Mouse (Mus musculus): ENCODE data around the gene Gnaz.

The Gnaz gene

DNA sequence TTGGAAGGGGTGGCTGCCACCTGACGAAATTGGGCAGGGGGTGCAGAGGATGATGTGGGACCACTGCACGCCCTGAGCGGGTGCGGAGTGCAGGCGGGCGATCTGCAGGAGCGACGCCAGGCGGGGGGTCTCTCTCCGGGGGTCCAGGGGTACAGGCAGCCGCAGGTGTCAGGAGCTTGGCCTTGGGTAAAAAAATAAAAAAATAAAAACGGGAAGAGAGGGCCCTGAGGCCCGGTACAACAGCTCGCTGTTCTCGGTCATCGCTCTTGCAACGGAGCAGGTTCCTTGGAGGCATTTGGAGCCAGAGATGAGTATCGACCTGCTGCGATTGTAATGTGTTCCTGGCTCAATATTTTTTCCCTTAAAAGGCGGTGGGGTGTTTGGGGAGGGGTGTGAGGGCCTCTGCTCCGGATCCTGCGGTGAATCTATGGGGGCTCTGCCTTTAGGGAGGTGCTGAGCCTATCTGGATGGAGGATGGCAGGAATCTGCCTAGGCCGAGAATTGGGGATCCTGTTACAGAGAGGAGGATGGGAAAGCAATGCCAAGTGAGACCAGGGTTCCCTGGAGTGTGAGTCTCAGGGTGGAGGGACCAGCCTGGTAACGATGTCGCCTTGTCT, 782 bp downstream of the Gnaz start:
- no peak for DNase-seq (ENCODE audit: low spot score in 2 of 2)

DNA sequence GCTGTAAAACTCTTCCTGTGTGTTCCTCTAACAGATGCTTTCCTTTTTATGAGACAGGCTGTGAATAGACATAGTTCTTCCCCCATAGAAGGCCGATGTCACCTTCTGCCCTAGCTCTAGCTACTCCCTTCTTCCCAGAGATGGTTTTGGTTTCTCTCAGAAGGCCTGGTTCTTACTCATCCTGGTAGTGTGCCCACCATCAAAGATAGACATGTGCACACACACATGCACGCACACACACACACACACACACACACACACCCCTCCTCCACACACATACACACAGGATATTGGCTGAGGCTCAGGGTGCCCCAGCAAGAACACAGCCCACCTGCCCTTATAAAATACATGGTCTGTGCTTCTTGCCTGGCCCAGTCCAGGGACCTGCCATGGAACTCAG, 2.3 kb downstream of the Gnaz start:
- no peak for DNase-seq (ENCODE audit: low spot score in 2 of 2)

DNA sequence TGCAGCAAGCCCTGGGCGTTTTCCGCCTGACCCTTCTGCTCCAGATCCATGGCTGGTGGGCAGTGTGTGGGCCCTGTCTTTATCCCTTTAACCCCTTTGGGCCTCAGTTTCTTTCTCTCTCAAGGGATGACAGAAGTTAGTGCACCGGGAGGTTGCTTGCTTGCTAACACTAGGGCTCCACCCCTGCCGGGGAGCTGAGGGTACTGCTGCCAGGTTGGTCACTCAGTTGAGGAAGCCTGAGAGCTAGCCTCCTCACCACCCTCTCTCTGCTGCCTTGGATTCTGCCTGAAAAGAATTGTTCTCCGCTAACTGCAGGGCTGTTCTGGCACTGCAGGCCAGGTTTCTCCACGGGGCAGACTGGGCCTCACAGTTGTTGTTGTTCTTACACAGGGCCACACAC, 6.0 kb downstream of the Gnaz start:
- no peak for DNase-seq (ENCODE audit: low spot score in 2 of 2)

DNA sequence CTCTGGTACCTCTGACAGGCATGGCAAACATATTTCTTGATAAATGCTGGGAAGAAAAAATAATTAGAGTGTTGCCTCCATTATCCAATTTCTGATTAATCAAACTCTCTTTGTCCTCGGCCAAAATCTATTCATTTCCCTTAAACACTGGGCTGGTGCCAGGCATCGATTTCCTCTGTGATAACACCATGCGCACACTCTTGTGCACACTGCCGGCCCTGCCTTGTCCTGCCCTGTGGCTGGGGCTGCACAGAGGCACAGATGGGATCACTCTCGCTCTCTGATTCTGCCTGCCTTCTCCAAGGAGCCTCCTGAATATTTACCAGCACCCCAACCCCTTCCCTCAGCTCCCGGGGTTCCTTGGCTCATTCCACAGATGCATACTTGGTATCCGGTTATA, 8.6 kb downstream of the Gnaz start:
- no peak for DNase-seq (ENCODE audit: low spot score in 2 of 2)

DNA sequence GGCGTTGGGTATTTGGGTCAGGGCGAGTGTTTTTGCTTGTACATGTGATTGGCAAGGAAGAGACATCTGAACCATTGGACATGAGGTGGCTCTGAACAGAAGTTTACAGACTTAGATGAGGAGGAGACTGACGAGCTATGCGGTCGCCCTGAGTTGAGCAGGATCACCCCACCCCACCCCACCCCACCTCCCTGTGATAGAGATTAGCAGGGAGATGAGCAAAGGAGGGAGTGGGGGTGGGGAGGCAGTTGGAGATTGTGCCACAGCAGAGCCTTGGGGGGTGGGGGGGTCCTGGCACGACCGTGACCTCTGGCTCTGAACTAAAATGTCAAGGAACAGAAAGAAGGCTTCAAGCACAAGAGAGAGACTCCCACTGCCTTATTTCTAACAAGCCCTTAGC, 9.5 kb downstream of the Gnaz start:
- DNase-seq (ENCODE audit: low spot score in 2 of 2) = no peak

DNA sequence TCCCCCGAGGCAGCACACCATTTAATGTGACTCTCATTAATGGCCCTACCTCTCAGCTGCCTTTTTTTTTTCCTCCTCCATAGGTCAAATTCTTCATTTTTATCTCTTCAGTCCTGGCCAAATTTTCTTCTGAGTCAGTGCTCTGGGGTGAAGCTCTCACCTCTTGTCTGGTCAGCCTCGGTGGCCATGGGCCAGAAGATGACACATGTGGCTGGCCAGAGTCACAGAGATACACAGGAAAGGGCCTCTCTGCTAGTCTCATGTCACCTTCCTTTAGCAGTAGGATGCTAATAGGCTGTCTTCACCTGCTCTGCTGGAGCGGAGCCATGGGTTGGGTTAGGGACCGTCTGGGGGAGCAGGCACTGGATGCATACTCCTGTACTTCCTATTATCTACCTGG, 11.1 kb downstream of the Gnaz start:
- no peak for DNase-seq (ENCODE audit: low spot score in 2 of 2)

DNA sequence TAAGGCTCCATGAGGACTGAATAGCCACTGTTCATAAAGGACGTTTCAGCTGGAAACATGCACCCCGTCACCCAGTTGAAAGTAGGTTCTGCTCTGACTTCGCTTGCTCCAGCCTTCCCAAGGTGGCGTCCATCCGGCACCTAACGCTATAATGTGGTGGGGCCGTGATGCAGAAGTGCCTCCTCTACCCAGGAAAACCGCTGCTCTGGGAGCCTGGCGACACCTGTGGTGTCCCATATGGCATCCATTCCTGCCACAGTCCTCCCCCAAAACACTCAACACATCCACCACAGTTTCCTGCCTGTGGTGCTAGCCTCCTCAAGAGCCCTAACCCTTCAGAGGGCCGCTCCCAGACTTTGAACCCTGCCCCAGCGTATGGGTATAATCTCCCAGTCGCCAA, 14.2 kb downstream of the Gnaz start:
- DNase-seq (ENCODE audit: low spot score in 2 of 2) = no peak

DNA sequence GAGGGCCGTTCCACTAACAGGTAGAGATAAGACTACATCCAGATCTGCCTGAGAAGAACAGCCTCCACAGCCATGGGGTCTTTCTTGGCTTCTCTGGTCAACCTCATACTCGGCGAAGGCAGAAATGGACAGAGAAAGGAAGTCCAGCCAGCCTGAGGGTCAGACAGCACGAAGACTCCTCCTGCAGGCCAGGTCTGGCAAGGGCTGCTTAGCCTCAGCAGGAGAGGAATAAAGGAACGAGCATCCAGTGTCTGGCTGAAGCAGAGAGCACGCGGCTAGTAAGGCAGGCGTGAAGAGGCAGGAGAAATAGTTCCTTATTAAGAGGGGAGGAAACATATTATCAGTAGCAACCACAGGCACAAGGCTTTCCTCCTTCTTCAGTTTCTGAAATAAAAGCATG, 16.2 kb downstream of the Gnaz start:
- no peak for DNase-seq (ENCODE audit: low spot score in 2 of 2)

DNA sequence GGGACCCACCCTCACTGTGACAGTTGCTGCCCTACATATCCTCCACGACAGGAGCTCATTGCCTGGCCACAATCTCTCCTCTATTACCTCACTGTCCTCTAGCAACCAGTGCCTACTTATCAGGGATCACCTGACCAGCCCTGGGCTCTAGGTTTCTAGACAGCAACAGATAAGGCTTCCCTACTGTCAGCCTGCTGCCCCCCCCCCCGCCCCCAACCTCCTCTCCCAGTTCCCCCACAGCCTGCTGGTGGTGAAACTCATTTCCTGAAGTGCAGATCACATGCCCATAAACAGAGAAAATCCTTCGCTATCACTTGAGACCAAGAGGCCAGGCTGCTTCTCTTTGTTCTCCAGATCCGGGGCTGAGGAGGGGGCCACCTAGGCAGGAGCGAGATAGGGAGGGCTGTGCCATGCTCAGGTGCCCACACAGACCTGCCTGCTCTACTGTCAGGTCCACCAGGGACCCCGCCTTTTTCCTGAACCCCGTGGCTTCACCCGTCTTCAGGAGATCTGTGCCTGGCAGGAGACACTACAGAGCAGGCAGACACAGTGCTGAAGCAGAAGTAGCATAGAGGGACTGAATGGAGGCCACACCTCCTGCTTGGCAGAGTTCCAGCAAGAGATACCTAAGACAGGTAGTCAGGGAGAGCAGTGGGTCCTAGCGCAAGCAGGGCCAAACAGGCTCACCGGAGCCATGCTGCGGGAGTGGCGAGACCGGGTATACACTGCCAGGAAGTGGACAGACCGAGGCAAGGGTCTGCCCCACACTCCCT, 20.9 kb downstream of the Gnaz start:
- DNase-seq (ENCODE audit: low spot score in 2 of 2) = no peak

DNA sequence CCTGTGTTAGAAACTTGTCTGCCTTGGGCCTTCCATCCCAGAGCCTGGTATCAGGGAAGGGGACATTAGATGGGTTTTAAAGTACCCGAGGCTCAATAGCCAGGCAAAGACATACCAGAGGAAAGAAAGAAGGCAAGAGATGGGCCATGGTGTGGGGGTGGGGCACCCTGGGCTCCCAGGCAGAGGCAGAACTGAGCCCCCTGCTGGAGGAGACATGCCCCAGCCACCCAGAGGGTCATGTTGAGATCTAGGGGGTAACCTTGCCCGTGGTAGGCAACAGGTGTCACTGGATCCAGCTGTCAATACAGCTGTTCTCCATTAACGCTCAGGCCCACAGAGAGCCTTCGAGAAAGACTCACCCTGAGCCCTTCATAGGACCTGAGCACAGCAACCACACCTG, 22.8 kb downstream of the Gnaz start:
- no peak for DNase-seq (ENCODE audit: low spot score in 2 of 2)

DNA sequence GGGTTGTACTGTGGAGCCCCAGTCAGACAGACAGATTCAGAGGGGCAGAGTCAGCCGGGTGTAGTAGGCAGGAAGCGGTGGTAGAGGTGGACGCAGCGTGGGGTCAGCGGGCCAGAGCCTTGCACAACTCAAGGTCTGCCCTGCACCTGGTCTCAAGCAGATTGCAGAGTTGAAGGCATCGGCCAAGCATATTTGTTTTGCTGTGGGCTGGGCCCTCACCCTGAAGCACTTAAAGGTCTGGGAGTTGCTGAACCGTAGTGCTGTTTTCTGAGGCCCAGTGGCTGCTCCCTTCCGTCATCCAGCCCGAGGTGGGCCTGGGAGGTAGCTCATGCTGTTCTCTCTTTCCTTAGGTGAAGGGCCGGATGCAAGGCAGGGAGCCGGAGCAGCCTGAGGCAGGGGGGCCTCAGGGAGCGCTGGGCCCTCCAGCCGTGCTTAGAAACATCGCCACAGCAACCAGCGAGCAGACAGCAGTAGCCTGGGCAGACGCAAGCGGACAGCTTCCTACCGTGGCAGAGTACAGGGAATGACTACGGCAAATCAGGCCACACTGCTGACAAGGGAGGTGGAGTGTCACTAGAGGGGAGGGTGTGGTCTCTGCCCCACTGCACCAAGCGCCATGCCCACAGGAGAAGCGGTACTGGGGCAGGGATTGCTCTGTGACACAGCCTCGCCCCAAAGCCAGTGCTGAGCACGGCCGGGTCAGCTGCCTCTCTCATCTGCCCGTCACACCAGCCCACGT, 23.8 kb downstream of the Gnaz start:
- no peak for DNase-seq (ENCODE audit: low spot score in 2 of 2)

DNA sequence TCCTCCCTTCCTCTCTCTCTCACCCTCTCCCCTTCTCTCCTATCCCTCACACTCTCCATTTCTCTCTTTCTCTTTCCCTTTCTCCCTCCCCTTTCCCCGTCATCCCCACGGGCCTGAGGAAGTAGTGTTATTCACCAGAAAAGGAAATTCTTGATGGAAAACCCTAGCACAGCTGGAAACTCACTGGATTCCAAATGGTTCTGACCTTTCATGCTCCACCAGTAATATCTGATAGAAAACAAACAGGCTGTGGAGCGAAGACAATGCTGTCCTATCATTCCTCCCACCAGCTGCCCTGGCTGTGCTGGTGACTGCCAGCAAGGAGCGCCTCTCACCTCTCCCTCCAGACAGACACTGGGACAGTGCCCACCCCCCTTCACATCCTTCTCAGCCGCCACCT, 27.9 kb downstream of the Gnaz start:
- no peak for DNase-seq (ENCODE audit: low spot score in 2 of 2)

DNA sequence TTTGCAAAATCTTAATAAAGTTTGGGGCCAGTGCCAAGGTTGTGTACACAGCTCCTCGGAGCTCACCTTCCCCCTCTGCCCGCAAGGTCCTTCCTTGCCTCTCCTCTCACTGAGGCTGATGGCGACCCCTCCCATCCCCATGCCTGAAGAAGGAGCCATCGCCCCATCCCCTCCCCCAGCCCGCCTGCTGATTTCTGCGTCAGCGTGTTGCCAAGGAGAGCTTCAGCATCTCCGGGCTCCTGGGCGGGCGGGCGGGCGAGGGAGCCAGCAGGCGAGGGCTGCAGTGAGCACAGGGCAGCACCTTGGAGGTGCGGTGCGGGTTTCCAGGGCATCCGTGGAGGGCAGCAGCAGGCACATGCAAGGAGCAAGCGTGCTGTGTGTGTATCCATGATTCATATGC, 28.4 kb downstream of the Gnaz start:
- DNase-seq (ENCODE audit: low spot score in 2 of 2) = no peak

DNA sequence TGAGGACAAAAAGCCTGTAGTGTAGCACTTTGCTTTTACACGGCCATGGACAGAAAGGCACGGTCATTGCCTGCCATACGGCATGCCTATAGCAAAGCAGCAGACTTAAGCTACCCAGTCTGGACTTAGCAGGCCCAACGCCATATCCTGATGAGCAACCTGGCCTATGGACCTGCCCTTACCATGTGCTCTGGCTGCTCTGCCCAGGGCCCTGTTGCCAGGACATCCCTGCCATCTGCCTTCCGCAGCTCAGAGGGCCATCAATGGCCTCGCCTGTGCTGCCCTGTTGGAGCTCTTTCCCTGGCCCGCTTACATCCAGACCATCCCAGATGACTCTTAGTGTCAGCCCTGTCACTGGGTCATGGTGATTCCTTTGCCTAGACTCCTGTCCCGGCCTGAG, 34.4 kb downstream of the Gnaz start:
- no peak for DNase-seq (ENCODE audit: low spot score in 2 of 2)

DNA sequence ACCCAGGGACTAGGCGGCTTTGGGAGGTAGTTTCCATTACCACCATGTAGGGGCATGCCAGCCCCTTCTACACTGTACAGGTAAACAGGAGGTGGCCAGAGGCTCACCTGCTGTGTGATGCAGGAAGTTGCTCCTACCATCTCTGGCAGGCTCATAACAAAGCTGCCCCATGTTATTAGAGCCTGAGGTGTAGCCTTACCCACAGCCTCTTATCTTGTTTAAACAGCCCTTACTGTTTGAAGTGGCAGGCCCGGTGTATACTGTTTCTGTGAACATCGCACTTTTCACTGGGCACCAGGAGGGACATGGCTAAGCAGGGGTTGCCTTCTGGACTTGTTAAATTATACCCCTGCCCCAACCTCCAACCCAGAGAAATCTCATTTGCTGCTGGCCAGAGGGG, 37.1 kb downstream of the Gnaz start:
- no peak for DNase-seq (ENCODE audit: low spot score in 2 of 2)

DNA sequence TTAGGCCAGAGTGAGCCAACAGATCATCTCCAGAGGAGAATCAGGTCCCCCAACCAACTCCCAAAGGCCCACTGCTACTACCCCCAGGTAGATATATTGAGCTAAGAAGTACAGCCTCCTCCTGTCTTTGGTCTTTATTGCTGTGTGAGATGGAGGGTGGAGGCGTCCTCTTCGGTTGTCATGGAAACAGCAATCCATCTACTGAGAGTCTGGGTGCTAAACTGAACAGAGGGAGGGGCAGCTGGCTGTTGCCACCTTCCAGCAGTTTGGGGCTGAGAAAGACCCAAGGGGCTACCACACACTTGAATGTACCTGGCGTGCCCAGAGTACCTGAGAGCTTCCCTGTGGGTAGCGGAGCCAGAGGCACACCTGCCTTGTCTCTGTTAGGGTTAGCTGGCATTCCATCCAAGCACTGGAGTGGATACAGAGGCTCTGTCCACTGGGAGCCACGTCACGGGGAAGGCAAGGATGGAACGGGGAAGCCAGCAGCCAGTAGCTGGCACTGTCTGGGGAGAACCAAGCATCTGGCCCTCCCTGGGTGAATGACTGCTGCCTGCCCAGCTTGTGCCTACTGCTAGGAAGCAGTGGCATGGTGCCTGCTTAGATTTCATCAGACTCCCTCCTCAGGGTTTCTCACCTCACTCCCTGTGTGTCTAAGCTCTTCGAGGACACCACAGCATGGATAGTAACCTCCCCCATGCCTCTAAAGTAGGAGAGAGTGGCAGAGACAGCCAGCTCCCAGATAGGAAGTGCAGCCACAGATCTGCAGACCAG, 40.1 kb downstream of the Gnaz start:
- DNase-seq (ENCODE audit: low spot score in 2 of 2) = no peak

DNA sequence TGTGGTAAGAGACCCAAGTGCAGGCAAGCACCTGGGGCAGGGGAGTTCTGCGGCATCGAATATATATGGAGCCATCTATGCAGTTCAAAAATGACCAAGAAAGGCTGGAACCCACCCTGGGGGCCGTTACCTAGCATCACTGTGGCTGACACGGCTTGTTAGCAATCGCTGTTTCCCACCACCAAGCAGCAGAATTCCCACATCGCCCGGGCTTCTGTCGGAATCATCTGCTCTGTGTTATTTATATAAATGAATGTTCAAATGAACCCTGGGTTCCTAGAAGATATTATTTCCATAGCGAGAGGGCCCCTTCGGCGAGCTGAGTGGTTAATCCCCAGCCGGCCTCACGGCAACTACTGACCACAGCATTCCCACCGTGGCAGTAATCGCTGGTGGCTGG, 43.7 kb downstream of the Gnaz start:
- DNase-seq (ENCODE audit: low spot score in 2 of 2) = no peak

DNA sequence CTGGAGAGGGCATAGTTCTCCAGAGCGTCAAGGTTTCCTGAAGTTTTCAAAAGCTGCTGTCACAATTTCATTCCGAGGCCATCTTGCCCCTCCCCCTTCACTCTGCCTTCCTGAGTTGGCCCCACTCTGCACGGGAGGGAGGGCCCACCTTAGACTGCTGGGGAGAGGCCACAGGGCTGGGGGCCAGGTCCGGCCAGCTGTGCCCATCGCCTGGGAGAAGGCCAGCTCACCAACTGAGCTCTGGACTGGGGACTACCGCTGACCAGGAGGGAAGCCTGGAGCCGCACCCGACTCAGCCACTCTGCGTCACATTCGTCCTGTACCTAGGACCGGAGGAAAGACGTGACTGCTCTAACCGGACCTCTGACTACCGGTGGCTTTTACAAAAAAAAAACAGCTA, 48.5 kb downstream of the Gnaz start:
- no peak for DNase-seq (ENCODE audit: low spot score in 2 of 2)

DNA sequence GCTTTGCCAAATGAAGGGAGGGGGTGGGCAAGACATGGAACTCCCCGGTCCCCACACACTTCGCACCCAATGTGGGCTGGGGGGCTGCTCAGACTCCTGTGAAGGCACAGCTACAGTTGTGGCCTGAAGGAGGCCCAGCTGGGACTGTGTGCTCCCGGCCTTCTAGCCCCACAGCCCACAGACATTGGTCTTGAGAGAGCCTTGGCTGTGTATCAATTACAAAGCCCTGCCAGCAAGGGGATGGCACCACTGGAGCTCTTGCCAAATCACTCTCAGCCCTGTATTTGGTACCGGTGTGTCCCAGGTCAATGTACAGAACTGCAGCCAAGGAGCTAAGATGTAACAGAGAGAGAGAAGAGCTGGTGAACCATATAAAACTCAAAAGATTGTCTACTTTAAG, 49.5 kb downstream of the Gnaz start:
- no peak for DNase-seq (ENCODE audit: low spot score in 2 of 2)

DNA sequence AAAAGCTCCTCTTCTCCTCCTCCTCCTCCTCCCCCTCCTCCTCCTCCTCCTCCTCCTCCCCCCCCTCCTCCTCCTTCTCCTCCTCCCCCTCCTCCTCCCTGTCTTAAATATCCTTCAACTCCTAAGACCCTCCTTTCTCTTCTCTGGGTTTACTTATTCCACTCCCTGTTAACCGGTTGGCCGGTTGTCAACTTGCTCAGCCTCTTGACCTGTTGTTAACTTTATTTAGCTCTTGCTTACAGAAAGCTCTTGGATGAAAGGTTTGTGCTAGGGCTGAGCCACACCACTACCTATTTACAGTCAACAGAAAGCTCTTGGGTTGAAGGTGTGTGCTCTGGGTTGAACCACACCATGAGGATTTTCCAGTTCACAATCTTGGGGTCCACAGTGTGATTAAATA, 53.3 kb downstream of the Gnaz start:
- no peak for DNase-seq (ENCODE audit: low spot score in 2 of 2)

DNA sequence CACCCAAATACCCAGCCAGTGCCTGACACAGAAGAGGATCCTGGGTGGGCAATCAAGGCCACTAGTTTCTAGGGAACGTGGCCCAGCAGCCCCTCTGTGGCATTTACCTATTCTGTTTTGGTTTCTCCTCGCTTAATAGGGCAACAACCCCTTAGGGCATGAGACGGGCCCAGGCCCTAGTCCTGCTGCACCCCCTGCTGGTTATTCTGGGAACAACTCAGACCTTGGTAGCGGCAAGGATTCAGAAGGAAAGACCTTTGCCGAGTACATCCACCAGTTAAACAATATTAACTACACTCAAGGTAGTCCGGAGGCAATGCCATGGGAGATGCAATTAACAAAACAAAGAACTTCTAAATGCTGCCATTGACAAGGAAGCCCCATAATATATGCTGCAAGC, 54.2 kb downstream of the Gnaz start:
- DNase-seq (ENCODE audit: low spot score in 2 of 2) = peak; percentile 11 to 36

DNA sequence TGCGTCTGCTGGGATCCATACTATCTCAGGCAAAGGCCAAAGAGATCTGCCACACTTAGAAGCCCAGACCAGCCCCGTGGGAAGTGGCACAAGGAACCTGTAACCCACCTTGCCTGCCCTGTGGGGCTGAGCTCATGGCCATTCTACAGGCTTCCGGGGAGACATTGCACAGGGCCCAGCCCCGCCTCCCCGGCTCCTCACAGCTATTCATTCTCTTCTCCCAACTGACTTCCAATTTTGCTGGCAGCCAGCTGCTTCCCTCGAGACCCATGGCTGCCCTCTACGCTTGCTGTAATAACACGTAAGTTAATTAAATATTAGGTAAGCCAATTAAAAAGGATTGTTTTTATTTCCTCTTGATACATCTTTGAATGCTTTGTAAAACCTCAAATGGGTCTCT, 59.5 kb downstream of the Gnaz start:
- no peak for DNase-seq (ENCODE audit: low spot score in 2 of 2)

Data from natural killer cell, adult 2 months (primary cell).